Mouse (Mus musculus): ENCODE data around the gene Tom1l2.

- TF ChIP-seq CTCF (IDR thresholded peaks at IDR 0.05; ENCODE audit: borderline replicate concordance, insufficient read depth, low read depth, low read length) (no peak), POLR2A (IDR thresholded peaks at IDR 0.05; ENCODE audit: borderline replicate concordance, insufficient read depth, low read length) (no peak)
Observed at GRCm38 (mm10) chr11:60185396-60186231, 167.1 kb downstream of the Tom1l2 start.
